In genomic region chr12:29816761-29817160, GRCm38 (mm10) we compare ENCODE assay signal across 13 mouse cellular contexts.
DNase-seq lines count a peak whose midpoint lies in the region; ATAC-seq and TF ChIP-seq lines count a peak whose summit lies in the region.
"Had no signal": no experiment of that assay in that cellular context is flagged by ENCODE, and none has a peak within 500 bp of the region (broad histone marks: within the 10 kb centered on the region; RNA-seq: fewer than 3 reads in every experiment).

No protein-coding gene starts in this region.

- H3K4me3 ChIP-seq in heart, embryonic 11.5 days (ENCODE audit: low read depth, low read length) = no peak overlapping the region
- no peak overlapping the region for H3K4me3 ChIP-seq in lung, embryonic 14.5 days (ENCODE audit: low read depth, low read length)
- H3K4me3 ChIP-seq in lung, adult 2 months (replicated peaks; ENCODE audit: extremely low read depth, low read depth, low read length) = no peak overlapping the region
- no peak overlapping the region for H3K4me3 ChIP-seq in heart, postnatal 0 days (ENCODE audit: low read depth, low read length)
- no peak overlapping the region for H3K4me3 ChIP-seq in midbrain, embryonic 16.5 days (ENCODE audit: low read depth, low read length)
- no peak overlapping the region for H3K4me3 ChIP-seq in liver, embryonic 12.5 days
- H3K4me3 ChIP-seq in left cerebral cortex, adult 2 months = no peak overlapping the region
- H3K4me3 ChIP-seq: limb, embryonic 15.5 days; neural tube, embryonic 12.5 days had no signal

- peak; percentile 69 to 72 for DNase-seq in heart, adult 18-20 months
- peak; percentile 69 for DNase-seq in lung, embryonic 14.5 days
- DNase-seq in lung, adult 2 months = no peak
- peak; percentile 57 for DNase-seq in heart, postnatal 0 days (ENCODE audit: low spot score)
- DNase-seq in left cerebral cortex, adult 2 months (ENCODE audit: extremely low spot score in 1 of 2, low spot score in 2 of 2) = no peak
- DNase-seq: adrenal gland, adult 2 months; cerebellum, postnatal 36 days had no signal

- H3K36me3 ChIP-seq in heart, embryonic 11.5 days (ENCODE audit: control insufficient read depth, insufficient read depth, low read length) = no peaks in the 10 kb centered on the region
- H3K36me3 ChIP-seq in lung, embryonic 14.5 days (ENCODE audit: insufficient read depth) = no peaks in the 10 kb centered on the region
- no peaks in the 10 kb centered on the region for H3K36me3 ChIP-seq in heart, postnatal 0 days (replicated peaks; ENCODE audit: control insufficient read depth, insufficient read depth, low read length)
- no peaks in the 10 kb centered on the region; the same call in 1 of the 2 replicates for H3K36me3 ChIP-seq in midbrain, embryonic 16.5 days (ENCODE audit: control insufficient read depth, insufficient read depth, low read length)
- no peaks in the 10 kb centered on the region for H3K36me3 ChIP-seq in liver, embryonic 12.5 days
- H3K36me3 ChIP-seq: limb, embryonic 15.5 days; neural tube, embryonic 12.5 days had no signal

- no peak for TF ChIP-seq EP300 in heart, postnatal 0 days (IDR thresholded peaks at IDR 0.05; ENCODE audit: low read depth)

- no peak for TF ChIP-seq CTCF in lung, embryonic 14.5 days (IDR thresholded peaks at IDR 0.05; ENCODE audit: low read depth)
- TF ChIP-seq CTCF in lung, adult 2 months (IDR thresholded peaks at IDR 0.05; ENCODE audit: insufficient read depth, low read length) = no peak
- no peak for TF ChIP-seq CTCF in heart, postnatal 0 days (IDR thresholded peaks at IDR 0.05; ENCODE audit: low read depth)
- no peak for TF ChIP-seq CTCF in left cerebral cortex, adult 2 months (IDR thresholded peaks at IDR 0.05)

- H3K27me3 ChIP-seq in heart, embryonic 11.5 days (ENCODE audit: control insufficient read depth, insufficient read depth, low read length) = no peaks in the 10 kb centered on the region; the same call in 1 of the 2 replicates
- H3K27me3 ChIP-seq in lung, embryonic 14.5 days (ENCODE audit: insufficient read depth, low read length) = no peaks in the 10 kb centered on the region
- H3K27me3 ChIP-seq in heart, postnatal 0 days (ENCODE audit: control insufficient read depth, insufficient read depth, low read length) = no peaks in the 10 kb centered on the region
- H3K27me3 ChIP-seq in midbrain, embryonic 16.5 days (ENCODE audit: control insufficient read depth, insufficient read depth, low read depth, low read length) = no peaks in the 10 kb centered on the region
- no peaks in the 10 kb centered on the region for H3K27me3 ChIP-seq in liver, embryonic 12.5 days (replicated peaks)
- H3K27me3 ChIP-seq: limb, embryonic 15.5 days; neural tube, embryonic 12.5 days had no signal

- H3K27ac ChIP-seq in heart, embryonic 11.5 days (ENCODE audit: low read depth, low read length) = no peak overlapping the region
- no peak overlapping the region for H3K27ac ChIP-seq in lung, embryonic 14.5 days (ENCODE audit: low read depth)
- peak overlapping the region; percentile 36 for H3K27ac ChIP-seq in heart, postnatal 0 days (ENCODE audit: low read depth)
- peak overlapping the region; percentile 79 for H3K27ac ChIP-seq in midbrain, embryonic 16.5 days (ENCODE audit: low read length)
- H3K27ac ChIP-seq in liver, embryonic 12.5 days = no peak overlapping the region
- no peak overlapping the region; the same call in 1 of the 2 replicates for H3K27ac ChIP-seq in left cerebral cortex, adult 2 months
- H3K27ac ChIP-seq: limb, embryonic 15.5 days had no signal

- intact Hi-C loops in left cerebral cortex, adult 2 months (cut with DNase I) = no loop called here

- no peak for TF ChIP-seq POLR2A in lung, adult 2 months (IDR thresholded peaks at IDR 0.05; ENCODE audit: borderline replicate concordance, extremely low read depth, low read depth, low read length)

- 59% methylated on average over 6 of the region's 6 CpGs for WGBS in heart, embryonic 11.5 days (ENCODE audit: insufficient replicate concordance)
- 40% methylated on average over 6 of the region's 6 CpGs for WGBS in lung, embryonic 14.5 days
- WGBS in lung, adult 2 months = 32% methylated on average over 6 of the region's 6 CpGs
- 26% methylated on average over 6 of the region's 6 CpGs for WGBS in heart, postnatal 0 days
- WGBS in midbrain, embryonic 16.5 days = 63% methylated on average over 6 of the region's 6 CpGs
- 57% methylated on average over 6 of the region's 6 CpGs for WGBS in liver, embryonic 12.5 days (ENCODE audit: insufficient replicate concordance)

- H3K4me2 ChIP-seq in heart, embryonic 11.5 days = no peak overlapping the region
- H3K4me2 ChIP-seq in lung, embryonic 14.5 days = no peak overlapping the region
- no peak overlapping the region for H3K4me2 ChIP-seq in heart, postnatal 0 days (ENCODE audit: low read depth, low read length)
- H3K4me2 ChIP-seq in midbrain, embryonic 16.5 days (ENCODE audit: low read length) = no peak overlapping the region
- H3K4me2 ChIP-seq in liver, embryonic 12.5 days = no peak overlapping the region
- H3K4me2 ChIP-seq: limb, embryonic 15.5 days; neural tube, embryonic 12.5 days had no signal

- no peaks in the 10 kb centered on the region for H3K9me3 ChIP-seq in heart, embryonic 11.5 days (replicated peaks; ENCODE audit: control insufficient read depth, low read length)
- H3K9me3 ChIP-seq in lung, embryonic 14.5 days (ENCODE audit: low read depth, low read length) = no peaks in the 10 kb centered on the region
- H3K9me3 ChIP-seq in heart, postnatal 0 days (replicated peaks; ENCODE audit: control insufficient read depth, low read length) = no peaks in the 10 kb centered on the region
- H3K9me3 ChIP-seq in midbrain, embryonic 16.5 days (replicated peaks; ENCODE audit: control insufficient read depth, low read length, poor library complexity, severe bottlenecking) = no peaks in the 10 kb centered on the region
- no peaks in the 10 kb centered on the region for H3K9me3 ChIP-seq in liver, embryonic 12.5 days (replicated peaks)
- H3K9me3 ChIP-seq: limb, embryonic 15.5 days; neural tube, embryonic 12.5 days had no signal

- ATAC-seq in heart, embryonic 11.5 days (replicated peaks; ENCODE audit: insufficient number of reproducible peaks, low FRiP score, low TSS enrichment) = no peak
- no peak; the same call in 1 of the 2 replicates for ATAC-seq in lung, embryonic 14.5 days (ENCODE audit: insufficient read depth)
- ATAC-seq in heart, postnatal 0 days (ENCODE audit: insufficient read depth, low read depth) = peak; percentile 58; the same call in 1 of the 2 replicates
- no peak for ATAC-seq in midbrain, embryonic 16.5 days
- no peak for ATAC-seq in liver, embryonic 12.5 days
- ATAC-seq: Patski had no signal

- 0 out of 2 replicates have a peak, but pooled peaks cover 3% of the 10 kb centered on the region for H3K4me1 ChIP-seq in heart, embryonic 11.5 days (ENCODE audit: control insufficient read depth, insufficient read depth, low read length)
- no peaks in the 10 kb centered on the region; the same call in 1 of the 2 replicates for H3K4me1 ChIP-seq in lung, embryonic 14.5 days (ENCODE audit: insufficient read depth)
- no peaks in the 10 kb centered on the region for H3K4me1 ChIP-seq in lung, adult 2 months (ENCODE audit: control insufficient read depth, insufficient read depth, low read length)
- peaks cover 11% of the 10 kb centered on the region; the same call in 1 of the 2 replicates for H3K4me1 ChIP-seq in heart, postnatal 0 days (ENCODE audit: control insufficient read depth, insufficient read depth)
- H3K4me1 ChIP-seq in midbrain, embryonic 16.5 days (ENCODE audit: control insufficient read depth, insufficient read depth, low read length) = peaks cover 31% of the 10 kb centered on the region
- no peaks in the 10 kb centered on the region for H3K4me1 ChIP-seq in liver, embryonic 12.5 days
- H3K4me1 ChIP-seq: limb, embryonic 15.5 days had no signal

- H3K9ac ChIP-seq in heart, embryonic 11.5 days (ENCODE audit: low read depth, low read length) = no peak overlapping the region
- H3K9ac ChIP-seq in lung, embryonic 14.5 days = no peak overlapping the region
- H3K9ac ChIP-seq in heart, postnatal 0 days (replicated peaks; ENCODE audit: low read depth, low read length) = no peak overlapping the region
- H3K9ac ChIP-seq in midbrain, embryonic 16.5 days (ENCODE audit: low read depth, low read length) = no peak overlapping the region; the same call in 1 of the 2 replicates
- H3K9ac ChIP-seq in liver, embryonic 12.5 days = no peak overlapping the region
- H3K9ac ChIP-seq: limb, embryonic 15.5 days; neural tube, embryonic 12.5 days had no signal

Comparison
In these comparisons a context has a peak if more than half of its experiments do, and no peak if none do; other contexts are left out.
1. DNase-seq: peak in heart, adult 18-20 months (2 of 2), lung, embryonic 14.5 days (single experiment) and heart, postnatal 0 days (single experiment); none in lung, adult 2 months (single experiment) and left cerebral cortex, adult 2 months (0 of 2).
2. H3K27ac ChIP-seq: peak in heart, postnatal 0 days (single experiment) and midbrain, embryonic 16.5 days (single experiment); none in heart, embryonic 11.5 days (single experiment), lung, embryonic 14.5 days (single experiment), liver, embryonic 12.5 days (single experiment) and left cerebral cortex, adult 2 months (single experiment).